Mouse (Mus musculus): ENCODE results near the gene Rad9a.
"Not testable (repeated sequence)": the region's sequence is repeated elsewhere in the genome, so short reads cannot be mapped to it uniquely, and the experiment has no call there.

The Rad9a gene

DNA sequence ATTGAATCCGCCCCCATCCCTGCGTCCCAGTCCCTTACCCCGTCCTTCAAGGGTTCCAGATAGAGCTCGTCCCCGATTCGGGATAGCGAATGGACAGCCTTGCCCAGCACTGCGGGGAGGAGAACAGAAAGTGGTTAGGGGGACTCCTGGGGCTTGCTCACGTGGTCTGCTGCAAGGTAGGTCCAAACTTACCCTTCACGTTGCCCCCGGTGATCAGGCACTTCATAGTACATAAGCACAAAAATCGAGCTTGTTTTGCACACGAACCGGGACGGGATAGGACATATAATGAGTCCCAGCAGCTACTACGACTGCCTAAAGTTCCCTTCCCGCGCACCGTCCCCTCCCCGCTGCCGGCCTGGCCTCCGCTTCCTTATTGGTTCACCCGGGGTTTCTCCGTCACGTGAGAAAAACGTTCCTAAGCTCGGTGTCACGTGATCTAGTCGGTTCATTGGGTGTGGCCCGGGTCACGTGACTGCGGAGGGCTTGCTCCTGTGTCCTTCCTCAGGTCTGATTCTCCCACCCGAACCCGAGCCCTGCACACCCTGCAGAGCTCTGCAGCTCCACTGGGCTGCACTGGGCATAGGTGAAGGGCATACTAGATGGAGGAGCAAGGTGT, at the start of gene Rad9a:
TSS of gene Rad9a (minus strand) at position 372 of the 619 bp plus-strand sequence.
- peak; percentile 97 for DNase-seq

GRCm38 (mm10) chr19:4248683-4249082, 47.2 kb upstream of the Rad9a start:
- DNase-seq = not testable (repeated sequence)

GRCm38 (mm10) chr19:4247010-4247409, 45.5 kb upstream of the Rad9a start:
- DNase-seq = no peak

DNA sequence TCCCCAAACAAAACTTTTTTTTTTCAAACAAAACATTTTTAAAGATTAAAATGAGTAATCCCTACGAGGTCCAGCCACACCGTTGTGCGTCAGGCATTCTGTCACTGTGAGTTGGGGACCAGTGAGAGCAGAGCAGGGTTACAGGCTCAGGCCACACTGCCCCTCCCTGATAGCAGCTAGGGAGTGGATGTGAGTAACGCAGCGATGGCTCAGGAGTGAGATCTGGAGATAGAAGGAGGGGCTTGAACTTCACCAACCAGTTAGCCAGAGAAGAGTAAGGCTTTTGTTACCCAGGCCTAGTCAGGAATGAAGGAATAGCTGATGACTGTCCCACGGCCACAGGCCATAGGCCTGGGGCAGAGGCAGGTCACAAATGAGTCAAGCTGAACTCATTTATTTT, 43.3 kb upstream of the Rad9a start:
- DNase-seq = no peak

- no peak for DNase-seq
Observed at GRCm38 (mm10) chr19:4242416-4242815, 41.0 kb upstream of the Rad9a start.

GRCm38 (mm10) chr19:4240247-4240668, 38.8 kb upstream of the Rad9a start:
- no peak for DNase-seq

DNA sequence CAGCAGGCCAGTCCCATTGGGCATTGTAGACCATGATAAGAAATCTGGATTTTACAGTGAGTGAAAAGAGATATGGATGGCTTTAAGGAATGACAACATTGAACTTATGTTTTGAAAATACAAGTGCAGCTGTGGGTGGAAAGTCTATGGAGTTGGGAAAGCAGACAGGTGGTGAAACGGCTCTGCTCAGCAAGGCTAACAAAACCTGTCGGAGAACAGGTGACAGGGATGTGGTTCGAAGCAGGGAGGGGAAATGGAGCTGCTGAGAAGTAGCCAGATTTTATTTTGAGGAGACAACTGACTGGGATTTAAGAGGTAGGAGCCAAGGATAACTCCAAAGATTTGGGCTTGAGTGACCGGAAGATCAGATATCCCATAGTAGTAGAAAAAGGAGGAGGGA, 33.1 kb upstream of the Rad9a start:
- DNase-seq = no peak

- DNase-seq = no peak
Observed at GRCm38 (mm10) chr19:4232651-4233050, 31.2 kb upstream of the Rad9a start.

- DNase-seq = no peak
Observed at GRCm38 (mm10) chr19:4232186-4232572, 30.7 kb upstream of the Rad9a start.

- peak; percentile 98 for DNase-seq
Observed at GRCm38 (mm10) chr19:4231253-4232185, 30.1 kb upstream of the Rad9a start, which contains the start of gene Pold4. Gene Pold4, plus strand, starts transcription at chr19:4231899.

DNA sequence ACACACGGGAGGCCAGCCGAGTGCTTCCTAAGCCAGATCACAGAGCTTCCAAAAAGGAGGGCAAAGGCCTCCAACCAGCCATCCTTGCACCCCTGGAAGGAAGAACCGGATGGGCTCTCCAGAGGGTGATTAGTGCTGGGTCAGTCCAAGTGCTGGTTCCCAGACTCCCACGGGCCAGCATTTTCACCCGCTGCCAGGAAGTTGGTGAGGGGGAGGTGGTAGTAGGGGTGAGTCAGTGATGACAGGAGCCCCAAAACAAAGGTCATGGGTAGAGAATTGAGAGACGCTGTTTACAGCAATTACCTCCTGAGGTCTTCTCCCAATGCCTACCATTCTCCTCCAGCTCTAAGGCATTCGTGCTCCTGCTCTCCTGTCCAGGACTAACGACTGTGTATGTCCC, 29.0 kb upstream of the Rad9a start:
- DNase-seq = no peak

DNA sequence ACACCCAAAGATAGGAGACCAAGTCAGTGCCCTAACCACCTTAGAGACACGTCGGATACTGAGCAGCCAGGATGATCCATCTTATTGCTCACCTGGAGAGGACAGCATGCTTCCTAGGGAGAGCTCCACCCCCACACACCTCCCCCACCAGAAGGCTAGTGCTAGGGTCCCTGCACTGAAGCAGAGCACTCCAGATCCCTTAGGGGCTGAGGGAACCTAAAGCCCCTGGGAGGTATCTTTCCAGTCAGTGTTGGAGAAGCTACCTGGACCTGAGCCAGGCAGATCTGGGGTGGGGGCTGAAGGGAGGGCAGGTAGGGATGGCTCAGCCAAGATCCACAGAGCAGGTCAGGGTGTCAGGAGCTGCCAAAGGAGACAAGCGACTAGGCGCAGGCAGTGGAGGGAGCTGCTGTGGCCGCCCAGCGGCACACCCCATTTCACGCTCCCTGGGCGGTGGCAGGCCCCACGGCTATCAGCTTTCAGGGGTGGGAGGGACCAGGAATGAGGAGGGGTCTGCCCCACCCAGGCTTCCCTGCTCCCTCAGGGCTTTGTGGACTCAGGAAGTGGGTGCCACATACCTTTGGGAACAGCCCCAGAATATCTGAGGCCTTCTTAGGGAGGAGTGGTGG, 28.1 kb upstream of the Rad9a start:
- peak; percentile 55 for DNase-seq

GRCm38 (mm10) chr19:4228891-4229290, 27.4 kb upstream of the Rad9a start:
- DNase-seq = no peak

GRCm38 (mm10) chr19:4227894-4228678, 26.6 kb upstream of the Rad9a start:
- DNase-seq = peak; percentile 65

DNA sequence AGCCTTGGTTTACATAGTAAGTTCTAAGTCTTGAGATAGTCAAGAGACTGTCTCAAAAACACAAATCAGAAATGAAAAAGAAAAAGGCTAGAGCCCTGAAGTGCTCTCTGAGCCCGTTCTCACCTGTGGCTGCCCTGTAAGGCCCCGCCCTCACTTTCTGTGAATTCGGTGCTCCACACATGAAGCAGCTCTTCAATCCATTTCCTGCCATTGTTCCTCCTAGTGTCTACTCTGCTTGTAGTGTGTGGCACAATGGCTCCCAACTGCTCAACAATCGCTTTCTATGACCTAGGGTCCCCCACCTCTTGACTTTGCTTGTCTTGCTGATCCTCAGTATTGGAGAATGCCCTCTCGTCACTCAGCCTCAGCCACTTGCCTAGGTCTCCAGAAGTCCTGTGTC, 26.0 kb upstream of the Rad9a start:
- no peak for DNase-seq

DNA sequence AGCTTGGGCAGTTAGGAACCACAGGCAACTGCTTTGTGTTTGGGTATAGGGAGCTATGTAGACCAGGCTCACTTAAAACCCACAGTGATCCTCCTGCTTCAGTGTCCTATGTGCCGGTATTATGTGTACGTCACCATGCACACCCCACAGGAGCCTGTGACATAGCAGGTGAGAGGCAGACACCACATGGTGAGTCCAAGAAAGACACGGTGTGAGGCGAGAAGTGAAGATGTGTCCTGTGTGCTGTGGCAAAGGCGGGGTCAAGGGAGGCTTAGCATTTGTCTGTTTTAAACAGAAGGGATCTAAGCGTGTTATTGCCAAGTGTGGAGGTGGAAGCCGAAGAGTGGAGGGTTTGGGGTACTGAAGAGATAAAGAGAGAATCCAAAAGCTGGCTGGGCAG, 25.3 kb upstream of the Rad9a start:
- DNase-seq = no peak

DNA sequence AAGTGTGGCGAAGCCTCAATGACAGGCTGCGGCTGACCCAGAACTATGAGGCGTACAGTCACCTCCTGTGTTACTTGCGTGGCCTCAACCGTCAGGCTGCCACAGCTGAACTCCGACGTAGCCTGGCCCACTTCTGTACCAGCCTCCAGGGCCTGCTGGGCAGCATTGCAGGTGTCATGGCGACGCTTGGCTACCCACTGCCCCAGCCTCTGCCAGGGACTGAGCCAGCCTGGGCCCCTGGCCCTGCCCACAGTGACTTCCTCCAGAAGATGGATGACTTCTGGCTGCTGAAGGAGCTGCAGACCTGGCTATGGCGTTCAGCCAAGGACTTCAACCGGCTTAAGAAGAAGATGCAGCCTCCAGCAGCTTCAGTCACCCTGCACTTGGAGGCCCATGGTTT, 20.7 kb upstream of the Rad9a start:
- DNase-seq = no peak

- DNase-seq = no peak
Observed at GRCm38 (mm10) chr19:4220957-4221743, 19.7 kb upstream of the Rad9a start.

- DNase-seq = no peak
Observed at GRCm38 (mm10) chr19:4220416-4220815, 19.0 kb upstream of the Rad9a start.

- DNase-seq = no peak
Observed at GRCm38 (mm10) chr19:4219943-4220342, 18.5 kb upstream of the Rad9a start.

GRCm38 (mm10) chr19:4218784-4219183, 17.3 kb upstream of the Rad9a start:
- DNase-seq = no peak

DNA sequence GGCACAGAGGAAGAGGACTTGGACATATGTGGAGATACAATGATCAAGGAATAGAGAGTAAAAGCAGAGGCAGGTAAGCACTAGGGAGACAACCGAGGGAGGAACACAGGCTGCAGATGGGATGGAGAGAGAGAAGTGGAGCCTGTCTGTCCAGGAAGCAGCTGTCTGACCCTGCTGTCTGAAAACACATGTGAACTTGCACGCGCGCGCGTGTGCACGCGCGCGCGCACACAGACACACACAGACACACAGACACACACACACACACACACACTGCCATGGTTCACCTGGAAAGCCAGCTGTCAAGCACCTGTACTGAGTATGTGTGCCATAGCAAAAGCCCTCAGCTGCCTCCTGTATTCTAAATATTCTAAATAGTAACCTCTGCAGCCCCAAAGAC, 16.8 kb upstream of the Rad9a start:
- DNase-seq = no peak
